Mouse (Mus musculus): Measurements from ENCODE around the gene 1700029I15Rik. TPM values are rescaled to one million over a fixed set of nuclear protein-coding genes. Genes with fewer than 3 reads are reported as not detected.
A peak's percentile ranks its signal among the peaks of the same experiment; 100 is the strongest.

1700029I15Rik gene
- polyA plus RNA-seq, 1 experiment from 2014 or later: 2.5 TPM

GRCm38 (mm10) chr2:92389645-92390044 is 7.3 kb downstream of the 1700029I15Rik start:
- Histone ChIP-seq H3K4me3 (replicated peaks; ENCODE audit: low read depth, low read length) (peak overlapping the region; percentile 69), H3K9me3 (replicated peaks; ENCODE audit: low read length) (no peaks in the 10 kb centered on the region), H3K27me3 (ENCODE audit: insufficient read depth, low read length) (no peaks in the 10 kb centered on the region; the same call in 1 of the 2 replicates), H3K36me3 (ENCODE audit: insufficient read depth, low read length) (peaks cover 18% of the 10 kb centered on the region; the same call in 1 of the 2 replicates), H3K9ac (ENCODE audit: low read depth, low read length) (peak overlapping the region; percentile 68; the same call in 1 of the 2 replicates), H3K4me1 (replicated peaks; ENCODE audit: insufficient read depth, low read length) (peaks cover 31% of the 10 kb centered on the region), H3K4me2 (ENCODE audit: low read length) (peak overlapping the region; percentile 90), H3K27ac (no peak overlapping the region)
- TF ChIP-seq CTCF (IDR thresholded peaks at IDR 0.05; ENCODE audit: low read depth): no peak
- no peak for DNase-seq (ENCODE audit: low spot score)
- WGBS: 8% methylated on average over 10 of the region's 10 CpGs
- ATAC-seq (replicated peaks; ENCODE audit: low FRiP score, low read depth): no peak

GRCm38 (mm10) chr2:92390206-92390930 is 8.0 kb downstream of the 1700029I15Rik start:
- no peak for TF ChIP-seq CTCF (IDR thresholded peaks at IDR 0.05; ENCODE audit: low read depth)
- WGBS: 77% methylated on average over 6 of the region's 6 CpGs
- Histone ChIP-seq H3K4me3 (replicated peaks; ENCODE audit: low read depth, low read length) (no peak overlapping the region), H3K4me2 (ENCODE audit: low read length) (no peak overlapping the region), H3K9me3 (replicated peaks; ENCODE audit: low read length) (no peaks in the 10 kb centered on the region), H3K9ac (ENCODE audit: low read depth, low read length) (no peak overlapping the region), H3K4me1 (replicated peaks; ENCODE audit: insufficient read depth, low read length) (peaks cover 31% of the 10 kb centered on the region), H3K36me3 (ENCODE audit: insufficient read depth, low read length) (0 out of 2 replicates have a peak, but pooled peaks cover 11% of the 10 kb centered on the region), H3K27ac (no peak overlapping the region), H3K27me3 (ENCODE audit: insufficient read depth, low read length) (no peaks in the 10 kb centered on the region; the same call in 1 of the 2 replicates)
- ATAC-seq (replicated peaks; ENCODE audit: low FRiP score, low read depth) (no peak), DNase-seq (ENCODE audit: low spot score) (no peak)

- Histone ChIP-seq H3K4me3 (replicated peaks; ENCODE audit: low read depth, low read length) (no peak overlapping the region), H3K4me1 (replicated peaks; ENCODE audit: insufficient read depth, low read length) (peaks cover 31% of the 10 kb centered on the region), H3K9me3 (replicated peaks; ENCODE audit: low read length) (no peaks in the 10 kb centered on the region), H3K9ac (ENCODE audit: low read depth, low read length) (no peak overlapping the region), H3K27ac (no peak overlapping the region), H3K36me3 (ENCODE audit: insufficient read depth, low read length) (0 out of 2 replicates have a peak, but pooled peaks cover 7% of the 10 kb centered on the region), H3K4me2 (ENCODE audit: low read length) (no peak overlapping the region), H3K27me3 (ENCODE audit: insufficient read depth, low read length) (no peaks in the 10 kb centered on the region; the same call in 1 of the 2 replicates)
- DNase-seq (ENCODE audit: low spot score): no peak
- no peak for TF ChIP-seq CTCF (IDR thresholded peaks at IDR 0.05; ENCODE audit: low read depth)
- 87% methylated on average over 8 of the region's 8 CpGs for WGBS
- ATAC-seq (replicated peaks; ENCODE audit: low FRiP score, low read depth): no peak
These were observed 8.8 kb downstream of the 1700029I15Rik start for GRCm38 (mm10) chr2:92391116-92391515.

GRCm38 (mm10) chr2:92391703-92392317 is 9.5 kb downstream of the 1700029I15Rik start:
- H3K9me3 ChIP-seq (replicated peaks; ENCODE audit: low read length): no peaks in the 10 kb centered on the region
- no peak for DNase-seq (ENCODE audit: low spot score)
- peak overlapping the region; percentile 49 for H3K9ac ChIP-seq (ENCODE audit: low read depth, low read length)
- no peak for TF ChIP-seq CTCF (IDR thresholded peaks at IDR 0.05; ENCODE audit: low read depth)
- H3K27ac ChIP-seq: peak overlapping the region; percentile 73
- H3K4me2 ChIP-seq (ENCODE audit: low read length): peak overlapping the region; percentile 56
- H3K27me3 ChIP-seq (ENCODE audit: insufficient read depth, low read length): no peaks in the 10 kb centered on the region; the same call in 1 of the 2 replicates
- 0 out of 2 replicates have a peak, but pooled peaks cover 1% of the 10 kb centered on the region for H3K36me3 ChIP-seq (ENCODE audit: insufficient read depth, low read length)
- peak overlapping the region; percentile 24 for H3K4me3 ChIP-seq (replicated peaks; ENCODE audit: low read depth, low read length)
- 23% methylated on average over 11 of the region's 11 CpGs for whole genome bisulfite sequencing
- peaks cover 31% of the 10 kb centered on the region for H3K4me1 ChIP-seq (replicated peaks; ENCODE audit: insufficient read depth, low read length)
- no peak for ATAC-seq (replicated peaks; ENCODE audit: low FRiP score, low read depth)

- Histone ChIP-seq H3K9ac (ENCODE audit: low read depth, low read length) (peak overlapping the region; percentile 49), H3K4me2 (ENCODE audit: low read length) (peak overlapping the region; percentile 56), H3K9me3 (replicated peaks; ENCODE audit: low read length) (no peaks in the 10 kb centered on the region), H3K36me3 (ENCODE audit: insufficient read depth, low read length) (no peaks in the 10 kb centered on the region), H3K27ac (peak overlapping the region; percentile 73), H3K4me1 (replicated peaks; ENCODE audit: insufficient read depth, low read length) (peaks cover 31% of the 10 kb centered on the region), H3K4me3 (replicated peaks; ENCODE audit: low read depth, low read length) (peak overlapping the region; percentile 24), H3K27me3 (ENCODE audit: insufficient read depth, low read length) (no peaks in the 10 kb centered on the region; the same call in 1 of the 2 replicates)
- peak; percentile 83 for DNase-seq (ENCODE audit: low spot score)
- no peak for TF ChIP-seq CTCF (IDR thresholded peaks at IDR 0.05; ENCODE audit: low read depth)
- 5% methylated on average over 26 of the region's 26 CpGs for WGBS
- no peak for ATAC-seq (replicated peaks; ENCODE audit: low FRiP score, low read depth)
These were observed 10.3 kb downstream of the 1700029I15Rik start for GRCm38 (mm10) chr2:92392318-92393264.
